Mouse (Mus musculus) liver, postnatal 0 days (tissue): Measurements from ENCODE around the gene Pde7b. TPM values are rescaled to one million over a fixed set of nuclear protein-coding genes. Genes with fewer than 3 reads are reported as not detected.

Experiments
- ATAC-seq: fragments of 200-750 bp; cut with Nextera tagmentation; 2 replicates; pipeline ENCODE4 v1.8.0; 2017; ENCODE audit warnings: mild to moderate bottlenecking, moderate library complexity
- DNase-seq: peaks from one replicate; pipeline ENCODE4 v3.0.0-alpha.2; 2016
- H3K27ac ChIP-seq: fragments of 300-500 bp; sonication (generic); 2 replicates; pipeline ENCODE4 v1.5.1; 2014; ENCODE audit warnings: antibody characterized with exemption, moderate library complexity, mild to moderate bottlenecking, low read depth
- H3K27me3 ChIP-seq: fragments of 300-500 bp; sonication (generic); 2 replicates; pipeline ENCODE4 v1.6.1; 2014; ENCODE audit warnings: low read length, control low read depth, mixed read lengths; ENCODE audit not compliant: insufficient read depth
- H3K36me3 ChIP-seq: fragments of 300-500 bp; sonication (generic); replicated peaks from 2 replicates; pipeline ENCODE4 v1.6.1; 2014; ENCODE audit warnings: mild to moderate bottlenecking, control low read depth, low read length, moderate library complexity, mixed read lengths; ENCODE audit not compliant: insufficient read depth
- H3K4me1 ChIP-seq: fragments of 300-500 bp; sonication (generic); 2 replicates; pipeline ENCODE4 v1.6.1; 2014; ENCODE audit warnings: antibody characterized with exemption, mild to moderate bottlenecking, control low read depth; ENCODE audit not compliant: insufficient read depth
- H3K4me2 ChIP-seq: fragments of 300-500 bp; sonication (generic); 2 replicates; pipeline ENCODE4 v1.6.1; 2014; ENCODE audit warnings: low read depth, mild to moderate bottlenecking, low read length, moderate library complexity, mixed read lengths
- H3K4me3 ChIP-seq: fragments of 300-500 bp; sonication (generic); 2 replicates; pipeline ENCODE4 v1.5.1; 2014; ENCODE audit warnings: low read depth, low read length
- H3K9ac ChIP-seq: fragments of 300-500 bp; sonication (generic); replicated peaks from 2 replicates; pipeline ENCODE4 v1.6.1; 2014; ENCODE audit warnings: mild to moderate bottlenecking, moderate library complexity
- H3K9me3 ChIP-seq: fragments of 300-500 bp; sonication (generic); 2 replicates; pipeline ENCODE4 v1.6.1; 2016; ENCODE audit warnings: mild to moderate bottlenecking, control low read depth, low read length, mixed read lengths
- CTCF ChIP-seq: sonication (generic); IDR thresholded peaks from 2 replicates; pipeline ENCODE4 v1.5.1; 2016; ENCODE audit warnings: antibody characterized with exemption, low read depth
- EP300 ChIP-seq: IDR thresholded peaks from 2 replicates; pipeline ENCODE4 v1.6.1; 2016; ENCODE audit warnings: antibody characterized with exemption, low read depth, mild to moderate bottlenecking
- WGBS: fragments of 180-500 bp; shearing (Covaris S2); extraction: QIAGEN DNeasy Blood & Tissue Kit; methylation state at CpG from one replicate; pipeline ENCODE4 v1.1.7; 2014; ENCODE audit not compliant: insufficient replicate concordance; 5-methylcytosine and 5-hydroxymethylcytosine counted together
- polyA plus RNA-seq: library from polyadenylated mRNA; unstranded; fragments of >200 nt; fragmentation: Nextera tagmentation; extraction: Ambion mirVana; gene quantifications from 2 replicates; pipeline ENCODE4 v1.2.1, GENCODE M21; 2015

Gene Pde7b
- polyA plus RNA-seq = 0.60 and 0.66 TPM in 2 replicates

GRCm38 (mm10) chr10:20724906-20725305 is at the start of gene Pde7b:
Gene Pde7b, minus strand, starts transcription at chr10:20725078.
- Histone ChIP-seq H3K4me3 (peak within 1 kb of the TSS; percentile 41), H3K27me3 (no peaks in the 10 kb centered on the region), H3K4me1 (peaks cover 13% of the 10 kb centered on the region), H3K9me3 (no peaks in the 10 kb centered on the region), H3K9ac (peak within 1 kb of the TSS; percentile 28), H3K4me2 (peak within 1 kb of the TSS; percentile 65), H3K36me3 (no peaks in the 10 kb centered on the region), H3K27ac (0 out of 2 replicates have a peak within 1 kb of the TSS, but pooled peaks have one; percentile 9)
- ATAC-seq = peak; percentile 96
- TF ChIP-seq EP300 (no peak), CTCF (no peak)
- peak; percentile 70 for DNase-seq
- 5% methylated on average over 17 of the region's 17 CpGs for WGBS

GRCm38 (mm10) chr10:20772056-20772455 is 47.2 kb upstream of the Pde7b start:
- Histone ChIP-seq H3K27me3 (no peaks in the 10 kb centered on the region), H3K4me2 (no peak overlapping the region), H3K9me3 (no peaks in the 10 kb centered on the region), H3K27ac (0 out of 2 replicates have a peak overlapping the region, but pooled peaks have one; percentile 17), H3K4me3 (no peak overlapping the region), H3K36me3 (no peaks in the 10 kb centered on the region), H3K4me1 (peaks cover 8% of the 10 kb centered on the region; the same call in 1 of the 2 replicates), H3K9ac (no peak overlapping the region)
- 0 out of 2 replicates have a peak, but pooled peaks have one; percentile 16 for ATAC-seq
- TF ChIP-seq EP300 (0 out of 2 replicates have a peak, but pooled peaks have one; percentile 30), CTCF (no peak)
- no peak for DNase-seq
- 60% methylated on average over 4 of the region's 4 CpGs for WGBS

DNA sequence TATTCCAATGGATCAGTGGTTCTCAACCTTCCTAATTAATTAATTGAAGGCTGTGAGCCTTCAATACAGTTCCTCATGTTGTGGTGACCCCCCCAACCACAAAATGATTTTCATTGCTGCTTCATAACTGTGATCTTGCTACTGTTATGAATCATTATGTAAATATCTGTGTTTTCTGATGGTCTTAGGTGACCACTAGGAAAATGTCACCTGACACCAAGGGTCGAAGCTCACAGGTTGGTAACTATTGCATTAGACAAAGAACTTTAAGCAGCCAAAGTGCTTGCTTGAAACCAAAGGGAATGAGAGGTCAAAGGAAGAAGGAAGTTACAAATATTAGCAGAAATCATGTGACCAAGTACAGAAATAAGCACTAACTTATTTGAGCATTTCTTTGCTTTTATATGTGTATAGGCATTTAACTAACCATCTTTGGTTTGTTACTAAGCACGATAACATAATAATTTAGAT is 45.6 kb upstream of the Pde7b start:
- 72% methylated on average over 2 of the region's 2 CpGs for WGBS
- no peak overlapping the region for H3K27ac ChIP-seq
- DNase-seq = no peak

GRCm38 (mm10) chr10:20769557-20770417 is 44.9 kb upstream of the Pde7b start:
- no peak overlapping the region for H3K9ac ChIP-seq
- no peak overlapping the region for H3K4me2 ChIP-seq
- H3K27me3 ChIP-seq = no peaks in the 10 kb centered on the region
- 0 out of 2 replicates have a peak, but pooled peaks cover 2% of the 10 kb centered on the region for H3K4me1 ChIP-seq
- TF ChIP-seq CTCF (no peak), EP300 (no peak)
- DNase-seq = no peak
- ATAC-seq = no peak
- H3K4me3 ChIP-seq = no peak overlapping the region
- WGBS = 73% methylated on average over 7 of the region's 7 CpGs
- H3K9me3 ChIP-seq = no peaks in the 10 kb centered on the region
- H3K27ac ChIP-seq = 0 out of 2 replicates have a peak overlapping the region, but pooled peaks have one; percentile 3
- no peaks in the 10 kb centered on the region for H3K36me3 ChIP-seq

More for the DNA sequence above, 45.6 kb upstream of the Pde7b start:
- ATAC-seq = no peak
- TF ChIP-seq CTCF (no peak), EP300 (no peak)
- H3K4me2 ChIP-seq = no peak overlapping the region
- H3K36me3 ChIP-seq = no peaks in the 10 kb centered on the region
- 0 out of 2 replicates have a peak, but pooled peaks cover 2% of the 10 kb centered on the region for H3K4me1 ChIP-seq
- H3K9me3 ChIP-seq = no peaks in the 10 kb centered on the region
- no peaks in the 10 kb centered on the region for H3K27me3 ChIP-seq
- H3K4me3 ChIP-seq = no peak overlapping the region
- no peak overlapping the region for H3K9ac ChIP-seq

GRCm38 (mm10) chr10:20764352-20764751 is 39.5 kb upstream of the Pde7b start:
- no peak overlapping the region for H3K27ac ChIP-seq
- H3K9me3 ChIP-seq = no peaks in the 10 kb centered on the region
- H3K36me3 ChIP-seq = no peaks in the 10 kb centered on the region
- no peak overlapping the region for H3K4me3 ChIP-seq
- no peak overlapping the region for H3K4me2 ChIP-seq
- DNase-seq = no peak
- no peak for TF ChIP-seq CTCF
- TF ChIP-seq EP300 = no peak
- no peaks in the 10 kb centered on the region for H3K4me1 ChIP-seq
- H3K9ac ChIP-seq = no peak overlapping the region
- ATAC-seq = no peak
- H3K27me3 ChIP-seq = no peaks in the 10 kb centered on the region
- WGBS = 81% methylated on average over 3 of the region's 3 CpGs

DNA sequence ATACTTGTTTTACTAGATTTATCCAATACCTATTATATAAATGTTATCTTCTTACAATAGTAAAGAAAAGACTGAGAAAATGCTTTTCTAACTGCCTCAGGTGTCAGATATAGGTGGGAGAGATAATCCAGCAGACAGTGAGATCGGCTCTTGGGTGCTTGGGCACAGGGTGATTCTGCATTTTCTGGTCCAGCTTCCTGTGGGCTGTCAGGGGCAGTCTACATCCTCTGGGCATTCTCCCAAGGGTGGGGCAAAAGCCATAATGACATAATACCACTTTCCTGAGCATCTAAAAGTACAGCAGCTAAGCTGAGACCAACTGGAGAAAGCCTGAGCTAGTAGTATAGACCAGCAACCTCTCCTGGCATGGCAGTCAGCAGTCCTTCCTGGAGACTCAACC is 34.1 kb upstream of the Pde7b start:
- Histone ChIP-seq H3K27me3 (no peaks in the 10 kb centered on the region), H3K27ac (no peak overlapping the region), H3K4me3 (no peak overlapping the region), H3K9me3 (no peaks in the 10 kb centered on the region), H3K36me3 (no peaks in the 10 kb centered on the region), H3K4me1 (no peaks in the 10 kb centered on the region), H3K9ac (no peak overlapping the region), H3K4me2 (no peak overlapping the region)
- DNase-seq = no peak
- TF ChIP-seq CTCF (no peak), EP300 (no peak)
- 50% methylated on average over 1 of the region's 1 CpGs for WGBS
- no peak for ATAC-seq
